In the genomic region with DNA sequence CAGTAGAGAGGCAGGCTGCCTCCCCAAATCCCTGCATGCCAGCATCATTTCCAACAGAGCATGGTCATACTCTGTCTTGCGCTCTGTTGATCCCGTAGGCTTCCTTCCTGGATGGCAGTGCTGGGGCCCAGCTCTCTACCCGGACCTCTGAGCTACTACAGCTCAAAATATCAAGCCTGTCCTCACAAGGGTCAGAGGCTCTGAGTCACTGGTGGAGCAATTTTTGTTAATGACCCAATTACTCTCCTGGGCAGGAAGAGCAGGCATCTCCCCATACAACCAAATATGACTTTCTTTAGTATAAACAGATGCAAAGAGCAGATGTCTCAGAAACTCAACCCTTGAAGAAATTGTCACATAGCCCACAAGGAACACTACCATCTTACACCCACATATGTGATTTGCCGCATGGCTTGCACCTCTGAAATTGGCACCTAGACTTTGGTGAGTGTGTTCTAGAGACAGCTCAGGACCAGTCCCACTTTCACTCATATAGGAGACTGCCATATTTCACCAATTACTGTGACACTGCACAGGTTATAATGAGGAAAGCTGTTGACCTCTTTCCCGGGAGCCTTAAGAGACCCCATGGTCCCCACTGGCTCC, we compare ENCODE assay signal across 6 mouse cellular contexts.
"Had no signal": no experiment of that assay in that cellular context is flagged by ENCODE, and none has a peak within 500 bp of the region (broad histone marks: within the 10 kb centered on the region; RNA-seq: fewer than 3 reads in every experiment).

No protein-coding gene starts in this region.

- DNase-seq: liver, postnatal 0 days; lung, adult 2 months; lung, postnatal 14 days; lung, postnatal 36 days; thymus, adult 2 months; thymus, postnatal 25 days had no signal
